Mouse (Mus musculus): ENCODE measurements around the gene Olfr1333. TPM values are rescaled to one million over a fixed set of nuclear protein-coding genes. Genes with fewer than 3 reads are reported as not detected.
"Not testable (repeated sequence)": the region's sequence is repeated elsewhere in the genome, so short reads cannot be mapped to it uniquely, and the experiment has no call there.

The Olfr1333 gene
- not detected in 2 replicates for polyA plus RNA-seq (2016; fragmentation: Nextera tagmentation; extraction: Ambion mirVana)

DNA sequence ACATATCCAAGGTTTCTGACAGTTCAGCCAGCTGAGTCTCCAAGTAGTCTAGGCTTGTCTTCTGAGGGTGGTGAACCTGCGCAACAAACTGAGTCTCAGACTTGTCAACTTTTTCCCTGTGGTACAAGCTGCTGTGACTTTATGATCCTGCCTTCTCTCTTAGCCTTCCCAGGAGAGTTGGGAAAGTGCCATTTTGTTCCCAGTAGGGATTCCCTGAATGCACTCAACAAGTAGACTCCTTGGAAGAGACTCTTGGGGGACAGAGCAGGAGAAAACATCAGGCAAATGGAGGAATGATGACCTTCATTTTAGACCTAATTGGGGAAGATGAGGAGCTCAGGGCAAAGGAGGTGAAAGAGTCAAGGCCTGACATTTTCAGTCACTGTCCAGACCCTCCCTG lies at the start of gene Olfr1333:
TSS of gene Olfr1333 (minus strand) at position 101 of the 400 bp plus-strand sequence.
- H3K4me3 ChIP-seq (replicated peaks): no peak within 1 kb of the TSS
- no peaks in the 10 kb centered on the region for H3K27me3 ChIP-seq
- no peak within 1 kb of the TSS for H3K27ac ChIP-seq
- whole genome bisulfite sequencing: 91% methylated on average over 1 of the region's 1 CpGs
- no peaks in the 10 kb centered on the region for H3K36me3 ChIP-seq
- ATAC-seq (ENCODE audit: insufficient number of reproducible peaks, insufficient read depth, low FRiP score, low TSS enrichment, low read depth): no peak
- no peak within 1 kb of the TSS for H3K9ac ChIP-seq (replicated peaks)
- H3K4me1 ChIP-seq (replicated peaks): no peaks in the 10 kb centered on the region
- no peaks in the 10 kb centered on the region for H3K9me3 ChIP-seq
- no peak within 1 kb of the TSS for H3K4me2 ChIP-seq

DNA sequence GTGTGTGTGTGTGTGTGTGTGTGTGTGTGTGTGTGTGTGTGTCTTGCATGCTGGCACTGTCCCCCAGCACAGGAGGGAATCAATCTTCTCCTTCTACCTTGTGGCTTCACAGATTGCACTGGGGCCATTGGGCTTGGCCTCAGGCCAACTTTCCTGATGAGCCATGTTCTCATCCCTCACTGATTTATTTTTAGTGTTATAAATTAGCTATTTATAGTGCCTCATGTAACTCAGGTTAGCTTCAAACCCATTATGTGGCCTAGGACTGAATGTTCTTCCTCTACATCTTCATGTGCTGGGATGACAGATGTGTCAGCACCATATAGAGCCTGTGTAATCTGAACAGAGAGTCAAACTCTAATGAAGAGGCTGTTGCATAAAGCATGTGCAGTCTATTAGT lies 31.5 kb upstream of the Olfr1333 start:
- Histone ChIP-seq H3K4me3 (replicated peaks) (no peak overlapping the region), H3K27ac (no peak overlapping the region), H3K36me3 (no peaks in the 10 kb centered on the region), H3K4me1 (replicated peaks) (no peaks in the 10 kb centered on the region), H3K27me3 (no peaks in the 10 kb centered on the region), H3K4me2 (no peak overlapping the region), H3K9ac (replicated peaks) (no peak overlapping the region), H3K9me3 (no peaks in the 10 kb centered on the region)
- ATAC-seq (ENCODE audit: insufficient number of reproducible peaks, insufficient read depth, low FRiP score, low TSS enrichment, low read depth): no peak

DNA sequence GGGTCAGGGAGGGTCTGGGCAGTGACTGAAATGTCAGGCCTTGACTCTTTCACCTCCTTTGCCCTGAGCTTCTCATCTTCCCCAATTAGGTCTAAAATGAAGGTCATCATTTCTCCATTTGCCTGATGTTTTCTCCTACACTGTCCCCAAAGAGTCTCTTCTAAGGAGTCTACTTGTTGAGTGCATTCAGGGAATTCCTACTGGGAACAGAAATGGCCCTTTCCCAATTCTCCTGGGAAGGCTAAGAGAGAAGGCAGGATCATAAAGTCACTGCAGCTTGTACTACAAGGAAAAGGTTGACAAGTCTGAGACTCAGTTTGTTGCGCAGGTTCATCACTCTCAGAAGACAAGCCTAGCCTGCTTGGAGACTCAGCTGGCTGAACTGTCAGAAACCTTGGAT lies 28.3 kb upstream of the Olfr1333 start, which contains the start of gene Olfr1331:
TSS of gene Olfr1331 (plus strand) at position 301 of the 400 bp plus-strand sequence.
- Histone ChIP-seq H3K4me1 (replicated peaks) (no peaks in the 10 kb centered on the region), H3K27ac (no peak within 1 kb of the TSS), H3K36me3 (no peaks in the 10 kb centered on the region), H3K4me3 (replicated peaks) (no peak within 1 kb of the TSS), H3K4me2 (no peak within 1 kb of the TSS), H3K27me3 (no peaks in the 10 kb centered on the region), H3K9ac (replicated peaks) (no peak within 1 kb of the TSS), H3K9me3 (no peaks in the 10 kb centered on the region)
- ATAC-seq (ENCODE audit: insufficient number of reproducible peaks, insufficient read depth, low FRiP score, low TSS enrichment, low read depth): no peak
- 97% methylated on average over 1 of the region's 1 CpGs for WGBS

DNA sequence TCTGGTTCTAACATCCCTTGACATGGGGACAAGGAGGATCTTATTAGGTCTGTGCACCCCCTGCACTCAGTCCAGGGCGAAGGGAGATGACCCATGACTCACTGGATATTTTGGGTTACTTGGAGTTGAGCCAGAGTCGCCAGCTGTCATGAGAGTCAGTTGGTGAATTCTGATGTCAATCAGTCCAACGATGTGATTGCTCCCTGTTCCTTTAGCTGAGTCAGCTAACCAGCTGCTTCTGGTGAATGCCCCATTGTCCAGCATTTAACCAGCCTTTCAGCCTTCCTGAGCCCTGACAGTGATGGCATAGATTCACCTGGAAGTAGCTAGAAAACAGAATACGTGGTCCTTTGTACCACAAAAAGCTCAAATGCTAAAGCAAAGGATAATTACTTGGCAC lies 26.6 kb upstream of the Olfr1333 start:
- ATAC-seq (ENCODE audit: insufficient number of reproducible peaks, insufficient read depth, low FRiP score, low TSS enrichment, low read depth): no peak

DNA sequence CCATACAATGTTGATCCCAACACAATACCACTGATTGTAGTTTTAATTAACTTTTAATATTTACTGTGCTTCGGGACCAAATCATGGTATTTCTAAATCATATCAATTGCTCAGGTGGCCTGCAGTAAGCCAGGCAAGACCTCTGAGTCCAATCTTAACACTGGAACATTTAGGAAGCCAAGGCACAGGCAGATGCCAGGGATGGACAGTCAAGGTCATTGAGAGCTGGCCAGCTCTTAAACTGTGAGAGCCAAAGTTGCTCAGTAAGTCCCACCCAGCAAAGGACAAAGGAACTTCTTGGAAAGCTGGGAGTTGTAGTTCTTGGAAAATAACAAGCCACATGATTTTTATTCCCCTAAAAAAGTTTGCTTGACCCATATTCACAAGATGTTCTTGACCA lies 25.7 kb upstream of the Olfr1333 start:
- H3K27me3 ChIP-seq: no peaks in the 10 kb centered on the region
- H3K4me1 ChIP-seq (replicated peaks): no peaks in the 10 kb centered on the region
- H3K27ac ChIP-seq: no peak overlapping the region
- no peak overlapping the region for H3K4me3 ChIP-seq (replicated peaks)
- ATAC-seq (ENCODE audit: insufficient number of reproducible peaks, insufficient read depth, low FRiP score, low TSS enrichment, low read depth): no peak
- H3K36me3 ChIP-seq: no peaks in the 10 kb centered on the region
- H3K9ac ChIP-seq (replicated peaks): no peak overlapping the region
- WGBS: 79% methylated on average over 1 of the region's 1 CpGs
- H3K4me2 ChIP-seq: no peak overlapping the region
- H3K9me3 ChIP-seq: no peaks in the 10 kb centered on the region

More for the DNA sequence above, 26.6 kb upstream of the Olfr1333 start:
- WGBS: 79% methylated on average over 4 of the region's 4 CpGs
- H3K9ac ChIP-seq (replicated peaks): no peak overlapping the region
- no peaks in the 10 kb centered on the region for H3K27me3 ChIP-seq
- no peaks in the 10 kb centered on the region for H3K4me1 ChIP-seq (replicated peaks)
- H3K27ac ChIP-seq: no peak overlapping the region
- no peaks in the 10 kb centered on the region for H3K9me3 ChIP-seq
- no peaks in the 10 kb centered on the region for H3K36me3 ChIP-seq
- no peak overlapping the region for H3K4me2 ChIP-seq
- no peak overlapping the region for H3K4me3 ChIP-seq (replicated peaks)

DNA sequence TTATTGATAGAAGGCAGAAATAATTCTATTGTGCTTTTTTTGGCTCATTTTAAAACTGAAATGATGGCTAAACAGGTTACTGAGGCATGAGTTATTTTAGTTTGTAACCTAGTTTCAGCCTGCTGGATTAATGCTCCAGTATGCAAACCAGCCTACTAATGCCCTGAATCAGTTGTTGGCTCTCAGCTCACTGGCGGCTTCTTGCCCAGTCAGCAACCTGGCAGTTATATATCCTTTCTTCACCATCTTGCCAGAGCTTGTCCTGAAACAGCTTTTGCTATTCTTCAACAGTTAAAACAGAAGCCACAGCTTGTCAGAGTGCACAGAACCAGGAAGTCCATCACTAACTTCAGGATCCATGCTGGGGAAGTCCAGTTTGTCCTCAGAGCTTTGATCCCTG lies 17.2 kb downstream of the Olfr1333 start:
- Histone ChIP-seq H3K27ac (no peak overlapping the region), H3K36me3 (no peaks in the 10 kb centered on the region), H3K9me3 (no peaks in the 10 kb centered on the region), H3K9ac (replicated peaks) (no peak overlapping the region), H3K4me3 (replicated peaks) (no peak overlapping the region), H3K27me3 (no peaks in the 10 kb centered on the region), H3K4me2 (no peak overlapping the region), H3K4me1 (replicated peaks) (no peaks in the 10 kb centered on the region)
- no peak for ATAC-seq (ENCODE audit: insufficient number of reproducible peaks, insufficient read depth, low FRiP score, low TSS enrichment, low read depth)
- WGBS: 82% methylated on average over 1 of the region's 1 CpGs

DNA sequence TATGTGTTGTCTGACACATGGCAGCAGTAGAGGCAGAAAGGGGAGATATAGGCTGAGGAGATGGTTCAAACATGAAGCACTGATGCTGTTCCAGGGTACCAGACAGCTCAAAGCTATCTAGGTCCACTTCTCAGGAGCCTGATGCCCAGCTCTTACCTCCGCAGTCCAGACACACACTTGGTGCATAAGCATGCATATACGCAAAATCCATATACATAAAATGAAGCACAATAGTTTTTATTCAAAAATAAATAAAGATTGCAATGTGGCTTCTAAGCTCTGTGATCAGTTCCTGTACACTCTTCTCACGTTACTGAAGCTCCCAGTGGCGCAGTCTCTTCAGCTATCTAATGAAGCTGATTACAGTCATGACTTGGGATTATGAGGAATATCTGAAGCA lies 26.2 kb downstream of the Olfr1333 start, which contains the start of gene Olfr1335:
TSS of gene Olfr1335 (minus strand) at position 101 of the 400 bp plus-strand sequence.
- Histone ChIP-seq H3K27me3 (no peaks in the 10 kb centered on the region), H3K4me3 (replicated peaks) (no peak within 1 kb of the TSS), H3K4me2 (no peak within 1 kb of the TSS), H3K9me3 (no peaks in the 10 kb centered on the region), H3K4me1 (replicated peaks) (no peaks in the 10 kb centered on the region), H3K36me3 (no peaks in the 10 kb centered on the region), H3K27ac (no peak within 1 kb of the TSS), H3K9ac (replicated peaks) (no peak within 1 kb of the TSS)
- 91% methylated on average over 4 of the region's 4 CpGs for WGBS
- no peak for ATAC-seq (ENCODE audit: insufficient number of reproducible peaks, insufficient read depth, low FRiP score, low TSS enrichment, low read depth)

DNA sequence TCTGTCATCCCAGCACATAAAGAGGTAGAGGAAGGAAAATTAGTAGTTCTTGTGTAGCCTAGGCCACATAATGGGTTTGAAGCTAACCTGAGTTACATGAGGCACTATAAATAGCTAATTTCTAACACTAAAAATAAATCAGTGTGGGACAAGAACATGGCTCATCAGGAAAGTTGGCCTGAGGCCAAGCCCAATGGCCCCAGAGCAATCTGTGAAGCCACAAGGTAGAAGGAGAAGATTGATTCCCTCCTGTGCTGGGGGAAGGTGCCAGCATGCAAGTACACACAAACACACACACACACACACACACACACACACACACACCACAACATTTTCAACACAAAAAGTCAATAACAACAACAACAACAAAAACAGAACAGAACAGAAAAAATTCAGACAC lies 43.3 kb downstream of the Olfr1333 start:
- H3K4me3 ChIP-seq (replicated peaks); H3K9me3 ChIP-seq; H3K27ac ChIP-seq; H3K9ac ChIP-seq (replicated peaks); H3K27me3 ChIP-seq; H3K36me3 ChIP-seq; ATAC-seq (ENCODE audit: insufficient number of reproducible peaks, insufficient read depth, low FRiP score, low TSS enrichment, low read depth); H3K4me2 ChIP-seq; H3K4me1 ChIP-seq (replicated peaks): not testable (repeated sequence)

DNA sequence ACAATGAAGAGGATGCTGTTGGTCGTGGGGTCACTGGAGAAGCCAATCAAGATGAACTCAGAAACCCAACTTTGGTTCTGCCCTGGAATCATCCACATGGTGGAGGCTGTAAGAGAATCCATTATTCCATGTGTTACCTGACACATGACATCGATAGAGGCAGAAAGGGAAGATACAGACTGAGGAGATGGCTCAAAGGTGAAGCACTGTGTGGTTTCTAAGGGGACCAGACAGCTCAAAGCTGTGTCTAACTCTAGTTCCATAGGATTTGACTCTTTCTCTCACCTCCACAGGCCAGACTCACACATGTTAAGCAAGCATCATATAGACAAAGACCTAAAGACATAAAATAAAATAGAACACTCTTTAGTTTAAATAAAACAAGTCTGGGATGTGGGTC lies 53.6 kb downstream of the Olfr1333 start, which contains the start of gene Olfr1337:
TSS of gene Olfr1337 (minus strand) at position 101 of the 400 bp plus-strand sequence.
- 72% methylated on average over 2 of the region's 2 CpGs for WGBS
- no peak within 1 kb of the TSS for H3K4me2 ChIP-seq
- no peak within 1 kb of the TSS for H3K9ac ChIP-seq (replicated peaks)
- ATAC-seq (ENCODE audit: insufficient number of reproducible peaks, insufficient read depth, low FRiP score, low TSS enrichment, low read depth): no peak
- H3K27ac ChIP-seq: no peak within 1 kb of the TSS
- no peaks in the 10 kb centered on the region for H3K27me3 ChIP-seq
- H3K36me3 ChIP-seq: no peaks in the 10 kb centered on the region
- H3K4me1 ChIP-seq (replicated peaks): no peaks in the 10 kb centered on the region
- no peaks in the 10 kb centered on the region for H3K9me3 ChIP-seq
- no peak within 1 kb of the TSS for H3K4me3 ChIP-seq (replicated peaks)

Other genes starting within 250 kb of the Olfr1333 start
- gene Cfap57, start 215.5 kb downstream of the Olfr1333 start, polyA plus RNA-seq (2016; fragmentation: Nextera tagmentation; extraction: Ambion mirVana): 0.23 and 0.45 TPM in 2 replicates
- gene Ebna1bp2, start 215.5 kb downstream of the Olfr1333 start, polyA plus RNA-seq (2016; fragmentation: Nextera tagmentation; extraction: Ambion mirVana): 158 and 159 TPM in 2 replicates
- not detected in 2 replicates for gene Olfr62, start 177.3 kb downstream of the Olfr1333 start, polyA plus RNA-seq (2016; fragmentation: Nextera tagmentation; extraction: Ambion mirVana)
- 0.13 TPM in 1 of 2 replicates, not detected in the other for gene Olfr1342, start 143.5 kb downstream of the Olfr1333 start, polyA plus RNA-seq (2016; fragmentation: Nextera tagmentation; extraction: Ambion mirVana)
- gene Olfr1341, start 132.8 kb downstream of the Olfr1333 start, polyA plus RNA-seq (2016; fragmentation: Nextera tagmentation; extraction: Ambion mirVana): not detected in 2 replicates
- gene Olfr1340, start 116.1 kb downstream of the Olfr1333 start, polyA plus RNA-seq (2016; fragmentation: Nextera tagmentation; extraction: Ambion mirVana): not detected in 2 replicates
- gene Olfr1339, start 104.1 kb downstream of the Olfr1333 start, polyA plus RNA-seq (2016; fragmentation: Nextera tagmentation; extraction: Ambion mirVana): not detected in 2 replicates
- not detected in 2 replicates for gene Olfr1338, start 77.5 kb downstream of the Olfr1333 start, polyA plus RNA-seq (2016; fragmentation: Nextera tagmentation; extraction: Ambion mirVana)
- not detected in 2 replicates for gene Olfr1337, start 53.7 kb downstream of the Olfr1333 start, polyA plus RNA-seq (2016; fragmentation: Nextera tagmentation; extraction: Ambion mirVana)
- not detected in 2 replicates for gene Olfr1335, start 26.3 kb downstream of the Olfr1333 start, polyA plus RNA-seq (2016; fragmentation: Nextera tagmentation; extraction: Ambion mirVana)
- gene Olfr1331, start 28.4 kb upstream of the Olfr1333 start, polyA plus RNA-seq (2016; fragmentation: Nextera tagmentation; extraction: Ambion mirVana): not detected in 2 replicates
- gene Olfr1330, start 52.3 kb upstream of the Olfr1333 start, polyA plus RNA-seq (2016; fragmentation: Nextera tagmentation; extraction: Ambion mirVana): not detected in 2 replicates
- not detected in 2 replicates for gene Olfr1329, start 81.2 kb upstream of the Olfr1333 start, polyA plus RNA-seq (2016; fragmentation: Nextera tagmentation; extraction: Ambion mirVana)
- gene Olfr1328, start 102.3 kb upstream of the Olfr1333 start, polyA plus RNA-seq (2016; fragmentation: Nextera tagmentation; extraction: Ambion mirVana): not detected in 2 replicates
- not detected in 2 replicates for gene Lao1, start 125.3 kb upstream of the Olfr1333 start, polyA plus RNA-seq (2016; fragmentation: Nextera tagmentation; extraction: Ambion mirVana)